Mouse (Mus musculus) brain, embryonic 14.5 days (tissue): ENCODE results near the gene Smap1.
A peak's percentile ranks its signal among the peaks of the same experiment; 100 is the strongest.

ENCODE experiments used
- CTCF ChIP-seq: fragments of 200-500 bp; IDR thresholded peaks from 2 replicates; pipeline ENCODE4 v1.5.1; 2012; ENCODE audit warnings: inconsistent platforms, mild to moderate bottlenecking, moderate library complexity, borderline replicate concordance; ENCODE audit not compliant: insufficient read depth, insufficient read length; ENCODE audit errors: extremely low read depth
- POLR2A ChIP-seq: fragments of 200-500 bp; IDR thresholded peaks from 2 replicates; pipeline ENCODE4 v1.6.1; 2012; ENCODE audit warnings: mild to moderate bottlenecking, inconsistent platforms, borderline replicate concordance; ENCODE audit not compliant: poor library complexity, insufficient read depth, insufficient read length, severe bottlenecking; ENCODE audit errors: extremely low read depth

DNA sequence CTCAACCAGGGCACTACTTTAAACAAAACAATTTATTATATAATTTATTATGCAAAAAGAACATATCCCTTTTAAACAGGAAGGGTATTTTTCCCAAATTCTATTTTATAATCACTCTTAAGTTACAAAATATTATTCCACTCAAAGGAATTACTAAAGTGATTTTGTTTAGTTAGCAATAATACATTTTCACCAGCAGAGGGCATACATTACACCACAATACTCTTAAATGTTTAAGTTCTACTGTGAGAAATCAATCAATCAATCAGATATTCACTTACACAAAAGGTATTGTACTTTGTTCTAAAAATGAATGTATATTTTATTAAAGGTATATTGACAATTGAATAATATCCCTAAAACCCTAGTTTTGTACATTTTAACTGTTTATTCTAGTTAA is 16.0 kb downstream of the Smap1 start:
- TF ChIP-seq POLR2A (no peak), CTCF (peak; percentile 22; the same call in 1 of the 2 replicates)
